Mouse (Mus musculus): ENCODE data around the gene Utp20. TPM values are rescaled to one million over a fixed set of nuclear protein-coding genes. Genes with fewer than 3 reads are reported as not detected.
"Not testable (repeated sequence)": the region's sequence is repeated elsewhere in the genome, so short reads cannot be mapped to it uniquely, and the experiment has no call there.

Gene Utp20
- polyA plus RNA-seq, 1 experiment from 2014 or later, result 13.1 TPM

- WGBS, result 97% methylated on average over 5 of the region's 5 CpGs
- ATAC-seq (ENCODE audit: insufficient number of reproducible peaks, low FRiP score, low TSS enrichment, low read depth), result no peak
- no peak overlapping the region for H3K27ac ChIP-seq (replicated peaks)
- peaks cover 39% of the 10 kb centered on the region for H3K36me3 ChIP-seq
- no peaks in the 10 kb centered on the region for H3K27me3 ChIP-seq
- no peak overlapping the region for H3K4me2 ChIP-seq (replicated peaks)
- no peak overlapping the region for H3K4me3 ChIP-seq (replicated peaks)
- no peaks in the 10 kb centered on the region for H3K4me1 ChIP-seq
- no peak overlapping the region for H3K9ac ChIP-seq
- no peaks in the 10 kb centered on the region for H3K9me3 ChIP-seq (replicated peaks)
These were observed 42.7 kb downstream of the Utp20 start for GRCm38 (mm10) chr10:88783941-88784340.

- not testable (repeated sequence) for H3K27me3 ChIP-seq; H3K4me1 ChIP-seq; H3K9me3 ChIP-seq (replicated peaks); H3K9ac ChIP-seq; ATAC-seq (ENCODE audit: insufficient number of reproducible peaks, low FRiP score, low TSS enrichment, low read depth); H3K4me3 ChIP-seq (replicated peaks); H3K27ac ChIP-seq (replicated peaks); H3K4me2 ChIP-seq (replicated peaks)
- WGBS, result 62% methylated on average over 2 of the region's 2 CpGs
- H3K36me3 ChIP-seq, result peaks cover 40% of the 10 kb centered on the region
These were observed 43.5 kb downstream of the Utp20 start for GRCm38 (mm10) chr10:88783135-88783534.

DNA sequence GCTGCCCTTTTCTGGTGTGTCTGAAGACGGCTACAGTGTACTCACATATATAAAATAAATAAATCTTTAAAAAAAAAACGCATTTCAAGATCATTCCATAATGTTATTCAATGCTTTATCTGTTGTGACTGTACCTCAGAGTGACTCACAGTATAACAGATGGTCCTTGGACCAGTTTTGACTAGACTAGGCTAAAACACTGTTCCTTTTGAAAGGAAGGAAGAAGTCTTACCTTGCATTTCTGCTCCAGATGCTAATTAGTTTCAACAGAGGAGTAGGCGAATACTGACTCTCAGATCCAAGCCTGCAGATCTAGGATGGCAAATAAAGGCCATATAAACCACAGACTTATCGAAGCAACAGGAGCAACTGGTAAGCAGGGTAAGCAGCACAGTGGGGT, 45.9 kb downstream of the Utp20 start:
- ATAC-seq (ENCODE audit: insufficient number of reproducible peaks, low FRiP score, low TSS enrichment, low read depth), result no peak
- Histone ChIP-seq H3K27ac (replicated peaks) (no peak overlapping the region), H3K27me3 (no peaks in the 10 kb centered on the region), H3K9ac (no peak overlapping the region), H3K4me3 (replicated peaks) (no peak overlapping the region), H3K4me2 (replicated peaks) (no peak overlapping the region), H3K36me3 (peaks cover 41% of the 10 kb centered on the region), H3K9me3 (replicated peaks) (no peaks in the 10 kb centered on the region), H3K4me1 (no peaks in the 10 kb centered on the region)
- WGBS, result 85% methylated on average over 4 of the region's 4 CpGs

DNA sequence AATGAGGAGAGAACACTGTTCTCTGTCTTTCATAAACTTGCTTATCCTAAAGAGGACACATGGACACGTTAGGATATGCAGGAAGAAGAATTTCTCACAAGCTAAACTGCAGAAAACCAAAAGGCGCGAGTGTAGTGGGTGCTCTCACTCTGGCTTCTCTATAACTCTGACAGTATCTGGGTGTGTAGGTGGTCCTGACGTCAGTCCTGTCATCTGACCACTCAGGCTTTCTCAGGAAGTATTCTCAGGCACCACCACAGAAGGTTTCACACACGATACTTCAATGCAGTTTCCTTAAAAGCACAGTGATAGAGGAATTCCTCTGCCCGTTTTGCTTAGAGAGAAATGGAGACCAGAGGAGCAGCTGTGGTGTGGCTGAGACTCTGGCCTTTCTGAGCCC, 50.4 kb downstream of the Utp20 start:
- H3K36me3 ChIP-seq, result peaks cover 51% of the 10 kb centered on the region
- no peak for ATAC-seq (ENCODE audit: insufficient number of reproducible peaks, low FRiP score, low TSS enrichment, low read depth)
- no peak overlapping the region for H3K4me3 ChIP-seq (replicated peaks)
- no peaks in the 10 kb centered on the region for H3K27me3 ChIP-seq
- H3K4me2 ChIP-seq (replicated peaks), result no peak overlapping the region
- no peaks in the 10 kb centered on the region for H3K4me1 ChIP-seq
- H3K9ac ChIP-seq, result no peak overlapping the region
- no peak overlapping the region for H3K27ac ChIP-seq (replicated peaks)
- WGBS, result 82% methylated on average over 6 of the region's 6 CpGs
- H3K9me3 ChIP-seq (replicated peaks), result no peaks in the 10 kb centered on the region

DNA sequence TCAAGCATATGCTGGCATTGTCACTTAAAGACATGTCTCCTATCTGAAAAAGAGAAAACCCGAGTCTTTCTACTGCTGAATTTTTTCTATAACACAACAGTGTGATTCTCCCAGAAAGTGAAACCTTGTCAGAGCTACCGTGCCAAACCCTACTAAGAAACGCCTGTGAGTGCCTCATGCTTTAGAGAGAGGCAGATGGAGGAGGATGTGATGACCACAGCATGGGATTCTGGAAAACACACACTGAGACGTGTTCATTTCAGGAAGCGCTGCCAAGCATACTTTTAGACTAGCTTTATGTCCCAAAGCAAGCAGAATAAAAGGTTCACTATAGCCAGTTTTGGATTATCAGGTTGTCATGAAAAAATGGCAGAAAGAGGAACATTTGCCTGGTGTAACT, 53.6 kb downstream of the Utp20 start:
- not testable (repeated sequence) for ATAC-seq (ENCODE audit: insufficient number of reproducible peaks, low FRiP score, low TSS enrichment, low read depth); H3K9ac ChIP-seq; H3K9me3 ChIP-seq (replicated peaks); H3K4me1 ChIP-seq; H3K27me3 ChIP-seq; H3K4me3 ChIP-seq (replicated peaks); H3K4me2 ChIP-seq (replicated peaks); H3K27ac ChIP-seq (replicated peaks)
- peaks cover 73% of the 10 kb centered on the region for H3K36me3 ChIP-seq
- 83% methylated on average over 5 of the region's 5 CpGs for WGBS

DNA sequence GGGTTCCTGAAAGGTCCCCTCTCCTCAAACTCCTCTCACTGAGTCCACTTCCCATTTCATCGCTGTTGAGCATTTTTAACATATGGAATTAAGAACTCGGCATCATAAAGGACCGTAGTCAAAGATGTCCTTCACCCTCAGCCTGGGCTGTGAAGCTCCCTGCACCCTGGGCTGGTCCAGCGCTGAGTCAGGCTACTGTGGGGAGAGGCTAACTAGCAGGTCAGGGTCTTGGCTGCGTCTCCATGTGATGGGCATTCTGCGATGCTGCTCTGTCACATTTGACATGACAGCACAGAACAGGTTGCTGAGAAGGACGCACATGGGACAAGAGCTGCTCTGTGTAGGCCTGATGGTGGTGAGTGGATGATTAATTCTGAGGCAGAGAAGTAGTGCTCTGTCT, 56.9 kb downstream of the Utp20 start:
- no peak overlapping the region for H3K4me2 ChIP-seq (replicated peaks)
- ATAC-seq (ENCODE audit: insufficient number of reproducible peaks, low FRiP score, low TSS enrichment, low read depth), result no peak
- H3K27me3 ChIP-seq, result no peaks in the 10 kb centered on the region
- no peaks in the 10 kb centered on the region for H3K4me1 ChIP-seq
- no peaks in the 10 kb centered on the region for H3K9me3 ChIP-seq (replicated peaks)
- H3K9ac ChIP-seq, result no peak overlapping the region
- H3K27ac ChIP-seq (replicated peaks), result no peak overlapping the region
- peaks cover 82% of the 10 kb centered on the region for H3K36me3 ChIP-seq
- H3K4me3 ChIP-seq (replicated peaks), result no peak overlapping the region
- 94% methylated on average over 7 of the region's 7 CpGs for WGBS

GRCm38 (mm10) chr10:88768961-88769360, 57.6 kb downstream of the Utp20 start:
- no peak overlapping the region for H3K9ac ChIP-seq
- H3K36me3 ChIP-seq, result peaks cover 82% of the 10 kb centered on the region
- H3K9me3 ChIP-seq (replicated peaks), result no peaks in the 10 kb centered on the region
- no peaks in the 10 kb centered on the region for H3K4me1 ChIP-seq
- H3K4me2 ChIP-seq (replicated peaks), result no peak overlapping the region
- 89% methylated on average over 5 of the region's 5 CpGs for WGBS
- no peak overlapping the region for H3K4me3 ChIP-seq (replicated peaks)
- no peak for ATAC-seq (ENCODE audit: insufficient number of reproducible peaks, low FRiP score, low TSS enrichment, low read depth)
- H3K27ac ChIP-seq (replicated peaks), result no peak overlapping the region
- H3K27me3 ChIP-seq, result no peaks in the 10 kb centered on the region

GRCm38 (mm10) chr10:88765431-88766142, 61.0 kb downstream of the Utp20 start:
- Histone ChIP-seq H3K4me1 (no peaks in the 10 kb centered on the region), H3K9me3 (replicated peaks) (no peaks in the 10 kb centered on the region), H3K27ac (replicated peaks) (no peak overlapping the region), H3K27me3 (no peaks in the 10 kb centered on the region), H3K9ac (no peak overlapping the region), H3K4me2 (replicated peaks) (no peak overlapping the region), H3K4me3 (replicated peaks) (no peak overlapping the region), H3K36me3 (peaks cover 82% of the 10 kb centered on the region)
- WGBS, result 89% methylated on average over 15 of the region's 15 CpGs
- no peak for ATAC-seq (ENCODE audit: insufficient number of reproducible peaks, low FRiP score, low TSS enrichment, low read depth)

GRCm38 (mm10) chr10:88761524-88762212, 64.9 kb downstream of the Utp20 start:
- Histone ChIP-seq H3K9me3 (replicated peaks) (no peaks in the 10 kb centered on the region), H3K27me3 (no peaks in the 10 kb centered on the region), H3K36me3 (peaks cover 78% of the 10 kb centered on the region), H3K9ac (no peak overlapping the region), H3K4me1 (no peaks in the 10 kb centered on the region), H3K4me3 (replicated peaks) (no peak overlapping the region), H3K27ac (replicated peaks) (no peak overlapping the region), H3K4me2 (replicated peaks) (no peak overlapping the region)
- 90% methylated on average over 13 of the region's 13 CpGs for WGBS
- ATAC-seq (ENCODE audit: insufficient number of reproducible peaks, low FRiP score, low TSS enrichment, low read depth), result no peak

DNA sequence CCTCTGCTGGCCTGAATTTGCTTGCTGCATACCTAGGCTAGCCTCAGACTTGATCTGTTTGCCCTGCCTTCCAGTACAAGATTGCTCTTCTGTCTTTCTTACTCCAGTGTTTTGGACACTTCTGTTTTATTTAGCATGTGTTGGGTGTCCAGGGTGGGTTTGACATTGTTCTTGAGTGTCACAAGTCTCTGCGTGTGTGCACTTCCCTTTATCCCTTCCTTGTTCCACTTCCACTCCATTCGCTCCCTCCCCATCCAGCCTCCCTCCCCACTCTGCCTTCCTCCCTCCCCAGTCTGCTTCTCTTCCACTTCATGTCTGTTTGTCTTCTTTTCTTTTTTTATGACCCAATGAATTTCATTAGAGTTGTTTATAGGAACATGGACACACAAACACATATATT, 85.2 kb downstream of the Utp20 start:
- Histone ChIP-seq H3K36me3 (peaks cover 60% of the 10 kb centered on the region), H3K9me3 (replicated peaks) (no peaks in the 10 kb centered on the region), H3K4me2 (replicated peaks) (no peak overlapping the region), H3K27me3 (no peaks in the 10 kb centered on the region), H3K4me1 (no peaks in the 10 kb centered on the region), H3K27ac (replicated peaks) (no peak overlapping the region), H3K4me3 (replicated peaks) (no peak overlapping the region), H3K9ac (no peak overlapping the region)
- 93% methylated on average over 2 of the region's 2 CpGs for WGBS
- ATAC-seq (ENCODE audit: insufficient number of reproducible peaks, low FRiP score, low TSS enrichment, low read depth), result no peak

GRCm38 (mm10) chr10:88740781-88741180, 85.8 kb downstream of the Utp20 start:
- no peak overlapping the region for H3K9ac ChIP-seq
- no peak overlapping the region for H3K4me2 ChIP-seq (replicated peaks)
- no peak overlapping the region for H3K4me3 ChIP-seq (replicated peaks)
- no peaks in the 10 kb centered on the region for H3K9me3 ChIP-seq (replicated peaks)
- 85% methylated on average over 5 of the region's 5 CpGs for WGBS
- H3K36me3 ChIP-seq, result peaks cover 63% of the 10 kb centered on the region
- no peaks in the 10 kb centered on the region for H3K27me3 ChIP-seq
- H3K27ac ChIP-seq (replicated peaks), result no peak overlapping the region
- no peaks in the 10 kb centered on the region for H3K4me1 ChIP-seq
- no peak for ATAC-seq (ENCODE audit: insufficient number of reproducible peaks, low FRiP score, low TSS enrichment, low read depth)

- Histone ChIP-seq H3K36me3 (peaks cover 55% of the 10 kb centered on the region), H3K4me2 (replicated peaks) (no peak overlapping the region), H3K27me3 (no peaks in the 10 kb centered on the region), H3K27ac (replicated peaks) (no peak overlapping the region), H3K9ac (no peak overlapping the region), H3K4me3 (replicated peaks) (no peak overlapping the region), H3K9me3 (replicated peaks) (no peaks in the 10 kb centered on the region), H3K4me1 (no peaks in the 10 kb centered on the region)
- WGBS, result 77% methylated on average over 1 of the region's 1 CpGs
- no peak for ATAC-seq (ENCODE audit: insufficient number of reproducible peaks, low FRiP score, low TSS enrichment, low read depth)
These were observed 86.8 kb downstream of the Utp20 start for GRCm38 (mm10) chr10:88739818-88740217.
